Mouse (Mus musculus): ENCODE measurements around the gene Hp1bp3. TPM values are rescaled to one million over a fixed set of nuclear protein-coding genes. Genes with fewer than 3 reads are reported as not detected.

Hp1bp3 gene
- total and polyA plus RNA-seq, 3 experiments: 61.9 to 78.2 (median 66.9) TPM

DNA sequence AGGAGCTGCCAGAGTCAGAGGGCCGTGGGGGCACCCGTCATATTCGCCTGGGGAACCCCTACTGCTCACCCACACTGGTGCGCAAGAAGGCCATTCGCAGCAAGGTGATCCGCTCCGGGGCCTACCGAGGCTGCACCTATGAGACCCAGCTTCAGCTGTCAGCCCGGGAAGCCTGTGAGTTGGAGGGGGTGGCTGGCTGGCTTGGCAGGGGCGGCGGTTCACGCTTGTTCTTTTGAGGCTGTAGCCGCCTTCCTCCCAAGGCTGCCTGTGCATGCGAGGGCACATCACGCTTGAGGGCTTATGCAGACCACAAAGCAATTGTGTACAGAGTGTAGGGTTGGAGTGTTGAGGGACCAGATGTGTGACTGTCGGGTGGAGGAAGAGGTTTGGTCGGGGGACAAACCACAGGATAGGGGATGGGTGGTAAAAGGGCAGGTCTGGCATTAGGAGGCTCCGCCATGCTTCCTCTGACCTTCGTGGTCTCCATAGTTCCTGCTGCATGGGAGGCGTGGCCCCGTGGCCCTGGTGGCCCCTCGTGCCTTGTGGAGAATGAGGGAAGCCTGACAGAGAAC is 41.1 kb downstream of the Hp1bp3 start:
- Histone ChIP-seq H3K4me3 (replicated peaks in 1 of 3; ENCODE audit: low read depth in 2 of 3, low read length in 2 of 3, poor library complexity in 1 of 3) (no peak overlapping the region), H3K9me3 (replicated peaks; ENCODE audit: low read length) (no peaks in the 10 kb centered on the region), H3K9ac (ENCODE audit: insufficient read depth, low read depth) (no peak overlapping the region), H3K4me2 (ENCODE audit: insufficient read depth, low read depth, poor library complexity, severe bottlenecking) (no peak overlapping the region), H3K79me2 (replicated peaks; ENCODE audit: control insufficient read depth, extremely low read depth, insufficient read depth, poor library complexity, severe bottlenecking) (no peaks in the 10 kb centered on the region), H3K27ac (ENCODE audit: insufficient read depth, low read depth) (no peak overlapping the region), H3K4me1 (ENCODE audit: control insufficient read depth in 1 of 2, insufficient read depth in 2 of 2) (peaks cover under 1 to 3% of the 10 kb centered on the region in 2 experiments; a peak in 2 of 4 replicates), H3K36me3 (replicated peaks in 1 of 2; ENCODE audit: control insufficient read depth in 1 of 2, insufficient read depth in 1 of 2, low read length in 1 of 2) (peaks cover 5 to 73% of the 10 kb centered on the region in 2 experiments), H3K27me3 (replicated peaks) (no peaks in the 10 kb centered on the region)
- in situ Hi-C loops (cut with MboI; ENCODE audit: low pct_ligation_motif_present, low pct_unique_long_range_greater_than_20kb, low sequenced_read_pairs): no loop called here
- dilution Hi-C loops (cut with MboI; ENCODE audit: extremely low pct_ligation_motif_present, extremely low pct_unique_long_range_greater_than_20kb, low sequenced_read_pairs): no loop called here
- TF ChIP-seq CHD1 (IDR thresholded peaks at IDR 0.05; ENCODE audit: low read depth, low read length) (no peak), CTCF (conservative IDR thresholded peaks at IDR 0.05 in 1 of 2, IDR thresholded peaks at IDR 0.05 in 1 of 2; ENCODE audit: low read depth in 2 of 2, low read length in 2 of 2) (no peak), NRF1 (IDR thresholded peaks at IDR 0.05; ENCODE audit: low read depth, low read length) (no peak), KAT2A (IDR thresholded peaks at IDR 0.05; ENCODE audit: insufficient replicate concordance, low read length) (no peak), JUN (IDR thresholded peaks at IDR 0.05; ENCODE audit: insufficient read depth, low read depth, low read length) (no peak), RCOR1 (conservative IDR thresholded peaks at IDR 0.05; ENCODE audit: low read depth, low read length) (no peak), MAFK (IDR thresholded peaks at IDR 0.05; ENCODE audit: insufficient replicate concordance, low read length) (no peak), SMC3 (IDR thresholded peaks at IDR 0.05; ENCODE audit: low read depth, low read length) (no peak)
- no peak for DNase-seq (ENCODE audit: extremely low read depth)

DNA sequence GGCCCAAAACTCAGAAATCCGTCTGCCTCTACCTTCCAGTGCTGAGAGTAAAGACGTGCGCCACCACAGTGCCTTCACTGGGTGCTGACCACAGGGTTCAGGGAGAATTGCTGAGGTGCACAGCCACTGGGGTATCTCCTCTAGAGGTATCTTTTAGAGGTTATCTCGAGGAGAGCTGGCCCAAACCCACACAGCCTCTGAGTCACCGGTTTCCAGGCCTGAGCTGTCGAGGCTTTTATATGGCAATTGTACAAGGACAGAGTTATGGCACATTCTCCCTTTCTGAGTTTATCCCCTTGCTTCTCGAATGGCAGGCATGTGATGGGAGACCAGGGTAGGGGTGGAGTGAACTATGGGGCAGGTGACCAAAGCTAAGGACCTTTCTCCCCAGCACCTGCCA is 42.6 kb downstream of the Hp1bp3 start:
- TF ChIP-seq CHD1 (IDR thresholded peaks at IDR 0.05; ENCODE audit: low read depth, low read length): no peak
- no peak for TF ChIP-seq USF1 (IDR thresholded peaks at IDR 0.05; ENCODE audit: low read depth, low read length)
- TF ChIP-seq MAZ (IDR thresholded peaks at IDR 0.05; ENCODE audit: low read depth, low read length): no peak
- TF ChIP-seq JUND (conservative IDR thresholded peaks at IDR 0.05; ENCODE audit: low read depth, low read length): no peak
- TF ChIP-seq NELFE (IDR thresholded peaks at IDR 0.05; ENCODE audit: low read depth, low read length): no peak
- TF ChIP-seq EP300 (IDR thresholded peaks at IDR 0.05; ENCODE audit: low read length): no peak
- no peak for TF ChIP-seq POLR2AphosphoS2 (IDR thresholded peaks at IDR 0.05; ENCODE audit: low read depth, low read length)
- TF ChIP-seq MAFK (IDR thresholded peaks at IDR 0.05; ENCODE audit: insufficient replicate concordance, low read length): no peak
- no peak for TF ChIP-seq RAD21 (IDR thresholded peaks at IDR 0.05; ENCODE audit: low read depth, low read length)
- no peak for TF ChIP-seq JUN (IDR thresholded peaks at IDR 0.05; ENCODE audit: insufficient read depth, low read depth, low read length)
- TF ChIP-seq ZKSCAN1 (IDR thresholded peaks at IDR 0.05; ENCODE audit: borderline replicate concordance, low read depth, low read length): no peak
- TF ChIP-seq HCFC1 (IDR thresholded peaks at IDR 0.05; ENCODE audit: low read depth, low read length): no peak
- no peak for TF ChIP-seq POLR2A (IDR thresholded peaks at IDR 0.05; ENCODE audit: low read depth, low read length)
- TF ChIP-seq SMC3 (IDR thresholded peaks at IDR 0.05; ENCODE audit: low read depth, low read length): no peak
- no peak for TF ChIP-seq CHD2 (IDR thresholded peaks at IDR 0.05; ENCODE audit: low read length)
- TF ChIP-seq ZNF384 (IDR thresholded peaks at IDR 0.05; ENCODE audit: low read depth, low read length): no peak
- TF ChIP-seq NRF1 (IDR thresholded peaks at IDR 0.05; ENCODE audit: low read depth, low read length): no peak
- no peak for TF ChIP-seq ZC3H11A (IDR thresholded peaks at IDR 0.05; ENCODE audit: low read depth, low read length)
- no peak for TF ChIP-seq ELF1 (IDR thresholded peaks at IDR 0.05; ENCODE audit: low read depth, low read length)
- H3K79me2 ChIP-seq (replicated peaks; ENCODE audit: control insufficient read depth, extremely low read depth, insufficient read depth, poor library complexity, severe bottlenecking): no peaks in the 10 kb centered on the region
- H3K9me3 ChIP-seq (replicated peaks; ENCODE audit: low read length): no peaks in the 10 kb centered on the region
- no peak overlapping the region for H3K27ac ChIP-seq (ENCODE audit: insufficient read depth, low read depth)
- H3K27me3 ChIP-seq (replicated peaks): peaks cover 13% of the 10 kb centered on the region
- H3K4me3 ChIP-seq (replicated peaks in 1 of 3; ENCODE audit: low read depth in 2 of 3, low read length in 2 of 3, poor library complexity in 1 of 3): no peak overlapping the region
- H3K9ac ChIP-seq (ENCODE audit: insufficient read depth, low read depth): no peak overlapping the region
- no peak for DNase-seq (ENCODE audit: extremely low read depth)
- in situ Hi-C loops (cut with MboI; ENCODE audit: low pct_ligation_motif_present, low pct_unique_long_range_greater_than_20kb, low sequenced_read_pairs) (no loop called here), dilution Hi-C loops (cut with MboI; ENCODE audit: extremely low pct_ligation_motif_present, extremely low pct_unique_long_range_greater_than_20kb, low sequenced_read_pairs) (no loop called here)
- peaks cover 5 to 66% of the 10 kb centered on the region in 2 experiments for H3K36me3 ChIP-seq (replicated peaks in 1 of 2; ENCODE audit: control insufficient read depth in 1 of 2, insufficient read depth in 1 of 2, low read length in 1 of 2)
- no peaks in the 10 kb centered on the region; a peak in 1 of 4 replicates for H3K4me1 ChIP-seq (ENCODE audit: control insufficient read depth in 1 of 2, insufficient read depth in 2 of 2)
- no peak overlapping the region for H3K4me2 ChIP-seq (ENCODE audit: insufficient read depth, low read depth, poor library complexity, severe bottlenecking)
